In genomic region chr7:35729621-35730031, GRCm38 (mm10) we compare ENCODE assay signal across 11 mouse cellular contexts. TPM values are rescaled to one million over a fixed set of nuclear protein-coding genes. Genes with fewer than 3 reads are reported as not detected.
DNase-seq lines count a peak whose midpoint lies in the region; ATAC-seq and TF ChIP-seq lines count a peak whose summit lies in the region.
"Had no signal": no experiment of that assay in that cellular context is flagged by ENCODE, and none has a peak within 500 bp of the region (broad histone marks: within the 10 kb centered on the region; RNA-seq: fewer than 3 reads in every experiment).

No protein-coding gene starts in this region.

- H3K4me3 ChIP-seq in kidney, embryonic 15.5 days (replicated peaks), result no peak overlapping the region
- H3K4me3 ChIP-seq in stomach, postnatal 0 days (ENCODE audit: low read depth, low read length), result no peak overlapping the region
- H3K4me3 ChIP-seq in limb, embryonic 10.5 days, result no peak overlapping the region
- H3K4me3 ChIP-seq in forebrain, embryonic 14.5 days (ENCODE audit: low read depth, low read length), result no peak overlapping the region
- no peak overlapping the region for H3K4me3 ChIP-seq in forebrain, embryonic 13.5 days
- H3K4me3 ChIP-seq: embryonic facial prominence, embryonic 12.5 days; myocyte had no signal

- H3K4me1 ChIP-seq in kidney, embryonic 15.5 days, result peaks cover 15% of the 10 kb centered on the region
- H3K4me1 ChIP-seq in stomach, postnatal 0 days (replicated peaks; ENCODE audit: control insufficient read depth, insufficient read depth), result no peaks in the 10 kb centered on the region
- no peaks in the 10 kb centered on the region for H3K4me1 ChIP-seq in limb, embryonic 10.5 days
- H3K4me1 ChIP-seq in forebrain, embryonic 14.5 days (ENCODE audit: control insufficient read depth, insufficient read depth, low read length), result 0 out of 2 replicates have a peak, but pooled peaks cover 7% of the 10 kb centered on the region
- peaks cover 29% of the 10 kb centered on the region for H3K4me1 ChIP-seq in forebrain, embryonic 13.5 days
- H3K4me1 ChIP-seq: embryonic facial prominence, embryonic 12.5 days had no signal

- no peaks in the 10 kb centered on the region for H3K27me3 ChIP-seq in kidney, embryonic 15.5 days
- H3K27me3 ChIP-seq in stomach, postnatal 0 days (ENCODE audit: control insufficient read depth, insufficient read depth, low read length), result no peaks in the 10 kb centered on the region
- no peaks in the 10 kb centered on the region for H3K27me3 ChIP-seq in limb, embryonic 10.5 days (ENCODE audit: low read depth, poor library complexity, severe bottlenecking)
- H3K27me3 ChIP-seq in forebrain, embryonic 14.5 days (replicated peaks; ENCODE audit: control insufficient read depth, insufficient read depth, low read length), result no peaks in the 10 kb centered on the region
- no peaks in the 10 kb centered on the region for H3K27me3 ChIP-seq in forebrain, embryonic 13.5 days
- H3K27me3 ChIP-seq: embryonic facial prominence, embryonic 12.5 days; Patski had no signal

- ATAC-seq in kidney, embryonic 15.5 days (replicated peaks; ENCODE audit: low FRiP score), result no peak
- peak; percentile 99 for ATAC-seq in activated CD4-positive, CD25-positive, alpha-beta regulatory T cell, adult 4 months
- ATAC-seq in stomach, postnatal 0 days (ENCODE audit: low FRiP score, low TSS enrichment), result peak; percentile 91
- ATAC-seq in forebrain, embryonic 14.5 days, result no peak
- ATAC-seq in forebrain, embryonic 13.5 days, result no peak
- ATAC-seq: Patski had no signal

- no peak for TF ChIP-seq EP300 in stomach, postnatal 0 days (optimal IDR thresholded peaks at IDR 0.05)

- H3K9ac ChIP-seq in kidney, embryonic 15.5 days, result no peak overlapping the region
- H3K9ac ChIP-seq in stomach, postnatal 0 days (ENCODE audit: low read length), result no peak overlapping the region
- no peak overlapping the region for H3K9ac ChIP-seq in forebrain, embryonic 14.5 days (ENCODE audit: low read length)
- H3K9ac ChIP-seq in forebrain, embryonic 13.5 days, result no peak overlapping the region
- H3K9ac ChIP-seq: embryonic facial prominence, embryonic 12.5 days had no signal

- H3K4me2 ChIP-seq in kidney, embryonic 15.5 days, result no peak overlapping the region
- no peak overlapping the region for H3K4me2 ChIP-seq in stomach, postnatal 0 days (replicated peaks; ENCODE audit: low read depth)
- H3K4me2 ChIP-seq in forebrain, embryonic 14.5 days (ENCODE audit: low read length), result no peak overlapping the region
- H3K4me2 ChIP-seq in forebrain, embryonic 13.5 days, result no peak overlapping the region
- H3K4me2 ChIP-seq: embryonic facial prominence, embryonic 12.5 days had no signal

- DNase-seq in kidney, adult 9 months, result peak; percentile 15
- DNase-seq in lung, adult 18-20 months, result peak; percentile 23 to 37
- DNase-seq in stomach, postnatal 0 days (ENCODE audit: low spot score), result peak; percentile 25
- DNase-seq in limb, embryonic 10.5 days (ENCODE audit: low spot score), result no peak
- DNase-seq in forebrain, embryonic 14.5 days (ENCODE audit: low spot score), result no peak

- H3K9me3 ChIP-seq in kidney, embryonic 15.5 days (replicated peaks), result no peaks in the 10 kb centered on the region
- no peaks in the 10 kb centered on the region for H3K9me3 ChIP-seq in stomach, postnatal 0 days (ENCODE audit: control insufficient read depth, low read length)
- H3K9me3 ChIP-seq in limb, embryonic 10.5 days (replicated peaks), result no peaks in the 10 kb centered on the region
- H3K9me3 ChIP-seq in forebrain, embryonic 14.5 days (replicated peaks; ENCODE audit: control insufficient read depth, low read length), result no peaks in the 10 kb centered on the region
- H3K9me3 ChIP-seq in forebrain, embryonic 13.5 days (replicated peaks), result no peaks in the 10 kb centered on the region; the same call in 1 of the 2 replicates
- H3K9me3 ChIP-seq: embryonic facial prominence, embryonic 12.5 days had no signal

- H3K27ac ChIP-seq in kidney, embryonic 15.5 days, result no peak overlapping the region
- H3K27ac ChIP-seq in stomach, postnatal 0 days (replicated peaks), result no peak overlapping the region
- no peak overlapping the region for H3K27ac ChIP-seq in limb, embryonic 10.5 days
- H3K27ac ChIP-seq in forebrain, embryonic 14.5 days (ENCODE audit: low read depth, low read length), result no peak overlapping the region
- H3K27ac ChIP-seq in forebrain, embryonic 13.5 days, result no peak overlapping the region
- H3K27ac ChIP-seq: embryonic facial prominence, embryonic 12.5 days had no signal

- TF ChIP-seq CTCF in stomach, postnatal 0 days (IDR thresholded peaks at IDR 0.05; ENCODE audit: low read depth), result no peak

- peaks cover 35% of the 10 kb centered on the region; the same call in 1 of the 2 replicates for H3K36me3 ChIP-seq in kidney, embryonic 15.5 days
- no peaks in the 10 kb centered on the region; the same call in 1 of the 2 replicates for H3K36me3 ChIP-seq in stomach, postnatal 0 days (ENCODE audit: control insufficient read depth, insufficient read depth, low read length)
- H3K36me3 ChIP-seq in limb, embryonic 10.5 days, result peaks cover 80% of the 10 kb centered on the region
- peaks cover 17% of the 10 kb centered on the region for H3K36me3 ChIP-seq in forebrain, embryonic 14.5 days (ENCODE audit: control insufficient read depth, insufficient read depth, low read length)
- H3K36me3 ChIP-seq in forebrain, embryonic 13.5 days (ENCODE audit: poor library complexity, severe bottlenecking), result peaks cover 44% of the 10 kb centered on the region

- WGBS in kidney, embryonic 15.5 days, result 84% methylated on average over 9 of the region's 9 CpGs
- 42% methylated on average over 9 of the region's 9 CpGs for WGBS in stomach, postnatal 0 days
- 96% methylated on average over 9 of the region's 9 CpGs for WGBS in limb, embryonic 10.5 days
- 89% methylated on average over 9 of the region's 9 CpGs for WGBS in forebrain, embryonic 14.5 days
- 89% methylated on average over 9 of the region's 9 CpGs for WGBS in forebrain, embryonic 13.5 days

RNA-seq across cellular contexts. Expression of gene Dpy19l3, which starts 24.6 kb away (rescaled TPM):
- polyA plus RNA-seq in kidney, embryonic 15.5 days (2015; fragmentation: Nextera tagmentation; extraction: Ambion mirVana), result 26.1 and 26.9 TPM in 2 replicates
- 10 to 100 TPM; 28.4 to 37.8 TPM for polyA plus RNA-seq in activated CD4-positive, CD25-positive, alpha-beta regulatory T cell, adult 4 months (2017; shearing (Covaris generic))
- 7.9 and 9.0 TPM in 2 replicates for polyA plus RNA-seq in stomach, postnatal 0 days (2015; fragmentation: Nextera tagmentation; extraction: Ambion mirVana)
- polyA plus RNA-seq in limb, embryonic 10.5 days (2016; fragmentation: Nextera tagmentation; extraction: Ambion mirVana), result 30.3 and 33.9 TPM in 2 replicates
- polyA plus RNA-seq in forebrain, embryonic 14.5 days (2014; fragmentation: Nextera tagmentation; extraction: Ambion mirVana), result 58.8 and 59.7 TPM in 2 replicates
- polyA plus RNA-seq in forebrain, embryonic 13.5 days (2015; fragmentation: Nextera tagmentation; extraction: Ambion mirVana), result 31.3 and 40.2 TPM in 2 replicates

Comparison
In these comparisons a context has a peak if more than half of its experiments do, and no peak if none do; other contexts are left out.
1. DNase-seq: peak in kidney, adult 9 months (single experiment), lung, adult 18-20 months (2 of 2) and stomach, postnatal 0 days (single experiment); none in limb, embryonic 10.5 days (single experiment) and forebrain, embryonic 14.5 days (single experiment).
2. ATAC-seq: peak in activated CD4-positive, CD25-positive, alpha-beta regulatory T cell, adult 4 months (single experiment) and stomach, postnatal 0 days (single experiment); none in kidney, embryonic 15.5 days (single experiment), forebrain, embryonic 14.5 days (single experiment) and forebrain, embryonic 13.5 days (single experiment).